Mouse (Mus musculus) limb, embryonic 11.5 days (tissue): ENCODE measurements around the gene Qser1. TPM values are rescaled to one million over a fixed set of nuclear protein-coding genes. Genes with fewer than 3 reads are reported as not detected.

Experiments used
- ATAC-seq: fragments of 200-750 bp; cut with Nextera tagmentation; 2 replicates; pipeline ENCODE4 v1.8.0; 2017; ENCODE audit warnings: low read depth; ENCODE audit not compliant: insufficient number of reproducible peaks, low FRiP score, low TSS enrichment
- DNase-seq: peaks from one replicate; pipeline ENCODE4 v3.0.0-alpha.2; 2015; ENCODE audit warnings: low spot score
- H3K27ac ChIP-seq: fragments of 300-500 bp; sonication (generic); replicated peaks from 2 replicates; pipeline ENCODE4 v1.5.1; 2014; ENCODE audit warnings: low read depth, mild to moderate bottlenecking, low read length
- H3K27me3 ChIP-seq: fragments of 300-500 bp; sonication (generic); 2 replicates; pipeline ENCODE4 v1.6.1; 2014; ENCODE audit warnings: mild to moderate bottlenecking, low read length, mixed read lengths; ENCODE audit not compliant: control insufficient read depth, insufficient read depth
- H3K36me3 ChIP-seq: fragments of 300-500 bp; sonication (generic); 2 replicates; pipeline ENCODE4 v1.6.1; 2014; ENCODE audit warnings: mild to moderate bottlenecking, low read length, moderate library complexity, mixed read lengths; ENCODE audit not compliant: control insufficient read depth, insufficient read depth
- H3K4me1 ChIP-seq: fragments of 300-500 bp; sonication (generic); 2 replicates; pipeline ENCODE4 v1.6.1; 2014; ENCODE audit warnings: low read length, mixed read lengths; ENCODE audit not compliant: control insufficient read depth, insufficient read depth
- H3K4me2 ChIP-seq: fragments of 300-500 bp; sonication (generic); 2 replicates; pipeline ENCODE4 v1.6.1; 2014; ENCODE audit warnings: low read depth, mild to moderate bottlenecking, moderate library complexity; ENCODE audit not compliant: severe bottlenecking
- H3K4me3 ChIP-seq: fragments of 300-500 bp; sonication (generic); 2 replicates; pipeline ENCODE4 v1.5.1; 2014; ENCODE audit warnings: low read depth, low read length
- H3K9ac ChIP-seq: fragments of 300-500 bp; sonication (generic); 2 replicates; pipeline ENCODE4 v1.6.1; 2014; ENCODE audit warnings: mild to moderate bottlenecking, low read length
- H3K9me3 ChIP-seq: fragments of 300-500 bp; sonication (generic); 2 replicates; pipeline ENCODE4 v1.6.1; 2016; ENCODE audit warnings: low read length; ENCODE audit not compliant: control insufficient read depth
- WGBS: fragments of 180-500 bp; shearing (Covaris S2); extraction: QIAGEN DNeasy Blood & Tissue Kit; methylation state at CpG from one replicate; pipeline ENCODE4 v1.1.7; 2014; 5-methylcytosine and 5-hydroxymethylcytosine counted together
- polyA plus RNA-seq: library from polyadenylated mRNA; unstranded; fragments of >200 nt; fragmentation: Nextera tagmentation; extraction: Ambion mirVana; gene quantifications from 2 replicates; pipeline ENCODE4 v1.2.1, GENCODE M21; 2014

Gene Qser1
- polyA plus RNA-seq, 1 experiment from 2014 or later, result 19.2 TPM

- Histone ChIP-seq H3K9ac (no peak overlapping the region), H3K4me2 (no peak overlapping the region), H3K4me3 (no peak overlapping the region), H3K4me1 (0 out of 2 replicates have a peak, but pooled peaks cover under 1% of the 10 kb centered on the region), H3K9me3 (no peaks in the 10 kb centered on the region), H3K27ac (no peak overlapping the region), H3K36me3 (no peaks in the 10 kb centered on the region), H3K27me3 (peaks cover 8% of the 10 kb centered on the region; the same call in 1 of the 2 replicates)
- 52% methylated on average over 5 of the region's 5 CpGs for WGBS
- ATAC-seq (no peak), DNase-seq (no peak)
These were observed 35.1 kb upstream of the Qser1 start for GRCm38 (mm10) chr2:104851686-104852085.

DNA sequence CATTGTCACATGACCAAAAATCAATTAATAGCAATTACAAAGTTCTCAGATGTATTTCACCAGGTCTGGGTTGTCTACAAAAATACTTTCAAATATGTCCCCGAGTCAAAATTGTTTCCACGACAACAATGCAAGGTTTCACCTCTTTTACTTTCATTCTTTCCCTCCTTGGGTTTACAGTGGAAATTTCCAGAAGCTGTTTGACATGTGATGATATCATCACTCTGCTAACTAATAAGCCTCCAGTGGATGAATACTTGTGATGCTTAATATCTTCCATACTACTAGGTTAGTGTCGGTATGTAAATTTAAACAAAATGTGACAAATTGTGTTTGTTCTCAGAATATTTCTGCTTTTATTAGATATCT lies 33.4 kb upstream of the Qser1 start:
- DNase-seq, result no peak
- 0 out of 2 replicates have a peak, but pooled peaks have one; percentile 1 for ATAC-seq
- Histone ChIP-seq H3K27ac (no peak overlapping the region), H3K4me3 (peak overlapping the region; percentile 52), H3K27me3 (peaks cover 8% of the 10 kb centered on the region; the same call in 1 of the 2 replicates), H3K36me3 (no peaks in the 10 kb centered on the region), H3K4me1 (0 out of 2 replicates have a peak, but pooled peaks cover 3% of the 10 kb centered on the region), H3K4me2 (peak overlapping the region; percentile 94), H3K9me3 (no peaks in the 10 kb centered on the region), H3K9ac (no peak overlapping the region; the same call in 1 of the 2 replicates)
- WGBS, result 76% methylated on average over 3 of the region's 3 CpGs

DNA sequence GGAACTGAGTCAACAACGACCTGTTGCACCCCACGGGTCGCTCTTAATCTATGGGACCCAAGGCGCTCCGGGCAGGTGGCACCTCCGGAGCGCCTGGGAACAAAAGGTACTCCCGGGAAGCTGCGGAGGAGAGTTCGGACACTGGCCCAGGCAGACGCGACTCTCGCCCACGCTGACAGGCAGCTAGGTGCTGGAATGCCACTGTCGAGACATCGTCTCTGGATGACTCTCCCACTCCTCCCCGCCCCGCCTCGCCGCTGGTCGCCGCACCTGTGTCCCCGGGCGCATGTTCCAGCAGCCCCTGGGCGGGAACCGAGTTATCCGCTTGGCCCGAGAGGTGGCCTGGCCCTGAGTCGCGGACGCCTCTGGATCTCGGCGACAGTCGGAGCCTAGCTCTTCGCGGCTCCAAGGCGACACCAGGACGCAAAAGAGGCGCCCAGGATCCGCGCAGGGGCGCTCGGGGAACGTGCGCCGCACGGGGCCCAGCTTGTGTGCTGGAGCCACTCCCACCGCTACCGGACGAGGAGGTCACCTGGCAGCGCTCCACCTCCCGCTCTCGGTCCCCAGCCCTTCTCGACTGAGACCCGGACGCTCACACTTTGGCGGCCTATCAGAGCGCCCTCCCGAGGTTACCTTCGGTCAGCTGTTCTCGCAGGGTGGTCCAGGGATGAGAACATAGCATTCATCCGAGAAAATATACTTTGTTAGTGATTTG lies 32.9 kb upstream of the Qser1 start, which contains the start of gene Prrg4:
Gene Prrg4 (minus strand): TSS at position 601 of the 715 bp plus-strand sequence.
- Histone ChIP-seq H3K9me3 (no peaks in the 10 kb centered on the region), H3K27ac (no peak within 1 kb of the TSS), H3K36me3 (no peaks in the 10 kb centered on the region), H3K4me2 (peak within 1 kb of the TSS; percentile 94), H3K9ac (peak within 1 kb of the TSS; percentile 56; the same call in 1 of the 2 replicates), H3K4me3 (peak within 1 kb of the TSS; percentile 52), H3K4me1 (0 out of 2 replicates have a peak, but pooled peaks cover 3% of the 10 kb centered on the region), H3K27me3 (peaks cover 8% of the 10 kb centered on the region; the same call in 1 of the 2 replicates)
- DNase-seq (peak; percentile 74), ATAC-seq (peak; percentile 58)
- WGBS, result under 1% methylated on average over 61 of the region's 62 CpGs

- 27% methylated on average over 16 of the region's 16 CpGs for WGBS
- peak overlapping the region; percentile 94; the same call in 1 of the 2 replicates for H3K4me2 ChIP-seq
- H3K4me3 ChIP-seq, result no peak overlapping the region
- H3K9me3 ChIP-seq, result no peaks in the 10 kb centered on the region
- 0 out of 2 replicates have a peak, but pooled peaks cover 3% of the 10 kb centered on the region for H3K4me1 ChIP-seq
- H3K27ac ChIP-seq, result no peak overlapping the region
- ATAC-seq, result no peak
- no peak overlapping the region for H3K9ac ChIP-seq
- peaks cover 8% of the 10 kb centered on the region; the same call in 1 of the 2 replicates for H3K27me3 ChIP-seq
- no peaks in the 10 kb centered on the region for H3K36me3 ChIP-seq
- DNase-seq, result peak; percentile 31
These were observed 31.9 kb upstream of the Qser1 start for GRCm38 (mm10) chr2:104848235-104849161.

GRCm38 (mm10) chr2:104847645-104848044 lies 31.1 kb upstream of the Qser1 start:
- H3K4me3 ChIP-seq, result no peak overlapping the region
- no peak overlapping the region for H3K9ac ChIP-seq
- H3K4me1 ChIP-seq, result 0 out of 2 replicates have a peak, but pooled peaks cover 3% of the 10 kb centered on the region
- ATAC-seq, result no peak
- no peak overlapping the region for H3K4me2 ChIP-seq
- H3K9me3 ChIP-seq, result no peaks in the 10 kb centered on the region
- DNase-seq, result peak; percentile 39
- no peaks in the 10 kb centered on the region for H3K36me3 ChIP-seq
- no peak overlapping the region for H3K27ac ChIP-seq
- 55% methylated on average over 2 of the region's 2 CpGs for WGBS
- peaks cover 8% of the 10 kb centered on the region; the same call in 1 of the 2 replicates for H3K27me3 ChIP-seq

GRCm38 (mm10) chr2:104846638-104847414 lies 30.3 kb upstream of the Qser1 start:
- Histone ChIP-seq H3K9me3 (no peaks in the 10 kb centered on the region), H3K36me3 (no peaks in the 10 kb centered on the region), H3K27me3 (peaks cover 8% of the 10 kb centered on the region; the same call in 1 of the 2 replicates), H3K27ac (no peak overlapping the region; the same call in 1 of the 2 replicates), H3K4me2 (no peak overlapping the region), H3K4me1 (0 out of 2 replicates have a peak, but pooled peaks cover 3% of the 10 kb centered on the region), H3K9ac (no peak overlapping the region), H3K4me3 (no peak overlapping the region)
- DNase-seq (no peak), ATAC-seq (peak; percentile 13; the same call in 1 of the 2 replicates)
- 13% methylated on average over 4 of the region's 4 CpGs for WGBS

DNA sequence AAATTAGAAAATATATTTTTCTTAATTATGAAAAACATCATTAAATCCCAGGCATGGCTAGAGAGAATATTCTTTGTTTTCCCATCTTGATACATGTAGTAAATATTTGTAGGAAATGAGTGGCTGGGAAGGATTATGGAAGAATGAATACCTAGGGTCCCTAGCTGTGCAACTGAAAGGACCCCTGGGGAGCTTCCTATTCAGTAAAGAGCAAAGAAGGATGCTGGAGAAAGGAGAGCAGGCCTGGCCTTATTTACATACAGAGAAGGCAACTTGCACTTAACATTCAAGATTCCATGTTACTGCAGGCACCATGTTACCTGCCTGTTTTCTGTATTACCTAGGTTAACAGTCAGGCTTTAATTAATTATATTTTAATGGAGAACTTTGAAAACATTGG lies 26.0 kb upstream of the Qser1 start:
- no peak overlapping the region for H3K9ac ChIP-seq
- no peaks in the 10 kb centered on the region for H3K9me3 ChIP-seq
- H3K4me3 ChIP-seq, result no peak overlapping the region
- H3K27me3 ChIP-seq, result no peaks in the 10 kb centered on the region
- 0 out of 2 replicates have a peak, but pooled peaks cover 3% of the 10 kb centered on the region for H3K4me1 ChIP-seq
- no peak overlapping the region for H3K27ac ChIP-seq
- no peak for ATAC-seq
- no peaks in the 10 kb centered on the region for H3K36me3 ChIP-seq
- no peak overlapping the region for H3K4me2 ChIP-seq
- no peak for DNase-seq
